Mouse (Mus musculus): Measurements from ENCODE around the gene Basp1. TPM values are rescaled to one million over a fixed set of nuclear protein-coding genes. Genes with fewer than 3 reads are reported as not detected.
"Not testable (repeated sequence)": the region's sequence is repeated elsewhere in the genome, so short reads cannot be mapped to it uniquely, and the experiment has no call there.

Basp1 gene
- polyA plus RNA-seq (2015; fragmentation: Nextera tagmentation; extraction: Ambion mirVana), result 26.6 and 32.7 TPM in 2 replicates

GRCm38 (mm10) chr15:25413378-25413901 lies at the start of gene Basp1:
Gene Basp1 (minus strand): TSS chr15:25413764.
- 0% methylated on average over 25 of the region's 60 CpGs for WGBS
- Histone ChIP-seq H3K4me2 (replicated peaks) (peak within 1 kb of the TSS; percentile 87), H3K27me3 (replicated peaks) (no peaks in the 10 kb centered on the region), H3K9ac (peak within 1 kb of the TSS; percentile 80), H3K4me3 (replicated peaks) (peak within 1 kb of the TSS; percentile 86), H3K27ac (peak within 1 kb of the TSS; percentile 83), H3K9me3 (no peaks in the 10 kb centered on the region), H3K4me1 (replicated peaks) (peaks cover 3% of the 10 kb centered on the region; the same call in 1 of the 2 replicates), H3K36me3 (no peaks in the 10 kb centered on the region)
- peak; percentile 66 for ATAC-seq

GRCm38 (mm10) chr15:25463076-25463475 lies 49.5 kb upstream of the Basp1 start:
- not testable (repeated sequence) for H3K9me3 ChIP-seq; H3K4me1 ChIP-seq (replicated peaks); H3K9ac ChIP-seq; H3K27ac ChIP-seq; H3K36me3 ChIP-seq; H3K27me3 ChIP-seq (replicated peaks); H3K4me3 ChIP-seq (replicated peaks); H3K4me2 ChIP-seq (replicated peaks); ATAC-seq

GRCm38 (mm10) chr15:25462056-25462762 lies 48.6 kb upstream of the Basp1 start:
- no peak for ATAC-seq
- Histone ChIP-seq H3K36me3 (no peaks in the 10 kb centered on the region), H3K4me1 (replicated peaks) (no peaks in the 10 kb centered on the region), H3K9ac (no peak overlapping the region), H3K9me3 (no peaks in the 10 kb centered on the region), H3K4me2 (replicated peaks) (no peak overlapping the region), H3K27me3 (replicated peaks) (no peaks in the 10 kb centered on the region), H3K27ac (no peak overlapping the region), H3K4me3 (replicated peaks) (no peak overlapping the region)
- 67% methylated on average over 6 of the region's 6 CpGs for WGBS

- no peaks in the 10 kb centered on the region for H3K9me3 ChIP-seq
- no peak overlapping the region for H3K9ac ChIP-seq
- 18% methylated on average over 7 of the region's 7 CpGs for WGBS
- ATAC-seq, result peak; percentile 55; the same call in 1 of the 2 replicates
- H3K4me3 ChIP-seq (replicated peaks), result no peak overlapping the region
- 0 out of 2 replicates have a peak overlapping the region, but pooled peaks have one; percentile 32 for H3K27ac ChIP-seq
- H3K4me2 ChIP-seq (replicated peaks), result no peak overlapping the region
- no peaks in the 10 kb centered on the region for H3K27me3 ChIP-seq (replicated peaks)
- H3K4me1 ChIP-seq (replicated peaks), result no peaks in the 10 kb centered on the region
- no peaks in the 10 kb centered on the region for H3K36me3 ChIP-seq
Measured at GRCm38 (mm10) chr15:25459901-25460300, 46.3 kb upstream of the Basp1 start.

- ATAC-seq, result no peak
- no peaks in the 10 kb centered on the region for H3K9me3 ChIP-seq
- H3K4me3 ChIP-seq (replicated peaks), result no peak overlapping the region
- H3K4me2 ChIP-seq (replicated peaks), result no peak overlapping the region
- no peak overlapping the region for H3K9ac ChIP-seq
- 81% methylated on average over 2 of the region's 2 CpGs for WGBS
- H3K4me1 ChIP-seq (replicated peaks), result no peaks in the 10 kb centered on the region
- H3K36me3 ChIP-seq, result no peaks in the 10 kb centered on the region
- H3K27ac ChIP-seq, result no peak overlapping the region
- H3K27me3 ChIP-seq (replicated peaks), result no peaks in the 10 kb centered on the region
Measured at GRCm38 (mm10) chr15:25457421-25457820, 43.9 kb upstream of the Basp1 start.

- Histone ChIP-seq H3K27me3 (replicated peaks) (no peaks in the 10 kb centered on the region), H3K4me1 (replicated peaks) (no peaks in the 10 kb centered on the region), H3K4me2 (replicated peaks) (no peak overlapping the region), H3K4me3 (replicated peaks) (no peak overlapping the region), H3K27ac (no peak overlapping the region), H3K9ac (no peak overlapping the region), H3K36me3 (no peaks in the 10 kb centered on the region), H3K9me3 (no peaks in the 10 kb centered on the region)
- no peak for ATAC-seq
- 82% methylated on average over 3 of the region's 3 CpGs for WGBS
Measured at GRCm38 (mm10) chr15:25453538-25453937, 40.0 kb upstream of the Basp1 start.

GRCm38 (mm10) chr15:25449348-25449747 lies 35.8 kb upstream of the Basp1 start:
- 23% methylated on average over 1 of the region's 1 CpGs for WGBS
- Histone ChIP-seq H3K9me3 (no peaks in the 10 kb centered on the region), H3K27me3 (replicated peaks) (no peaks in the 10 kb centered on the region), H3K4me1 (replicated peaks) (peaks cover 9% of the 10 kb centered on the region; the same call in 1 of the 2 replicates), H3K4me3 (replicated peaks) (no peak overlapping the region), H3K36me3 (no peaks in the 10 kb centered on the region), H3K27ac (no peak overlapping the region), H3K9ac (no peak overlapping the region), H3K4me2 (replicated peaks) (no peak overlapping the region)
- no peak for ATAC-seq

GRCm38 (mm10) chr15:25448703-25449340 lies 35.3 kb upstream of the Basp1 start:
- WGBS, result 65% methylated on average over 4 of the region's 4 CpGs
- no peaks in the 10 kb centered on the region for H3K9me3 ChIP-seq
- no peak for ATAC-seq

GRCm38 (mm10) chr15:25447136-25447535 lies 33.6 kb upstream of the Basp1 start:
- no peak overlapping the region for H3K4me3 ChIP-seq (replicated peaks)
- H3K4me1 ChIP-seq (replicated peaks), result peaks cover 9% of the 10 kb centered on the region; the same call in 1 of the 2 replicates
- no peak overlapping the region for H3K27ac ChIP-seq
- no peak for ATAC-seq
- 72% methylated on average over 6 of the region's 6 CpGs for WGBS
- no peak overlapping the region for H3K9ac ChIP-seq
- no peaks in the 10 kb centered on the region for H3K36me3 ChIP-seq
- no peaks in the 10 kb centered on the region for H3K27me3 ChIP-seq (replicated peaks)
- H3K9me3 ChIP-seq, result no peaks in the 10 kb centered on the region
- no peak overlapping the region for H3K4me2 ChIP-seq (replicated peaks)

More at GRCm38 (mm10) chr15:25448703-25449340, 35.3 kb upstream of the Basp1 start:
- no peak overlapping the region for H3K27ac ChIP-seq
- H3K27me3 ChIP-seq (replicated peaks), result no peaks in the 10 kb centered on the region
- H3K4me3 ChIP-seq (replicated peaks), result no peak overlapping the region
- H3K36me3 ChIP-seq, result no peaks in the 10 kb centered on the region
- H3K4me1 ChIP-seq (replicated peaks), result peaks cover 9% of the 10 kb centered on the region; the same call in 1 of the 2 replicates
- no peak overlapping the region for H3K4me2 ChIP-seq (replicated peaks)
- H3K9ac ChIP-seq, result no peak overlapping the region

GRCm38 (mm10) chr15:25446155-25446487 lies 32.6 kb upstream of the Basp1 start:
- Histone ChIP-seq H3K27me3 (replicated peaks) (0 out of 2 replicates have a peak, but pooled peaks cover 3% of the 10 kb centered on the region), H3K4me3 (replicated peaks) (peak overlapping the region; percentile 9; the same call in 1 of the 2 replicates), H3K9me3 (no peaks in the 10 kb centered on the region), H3K27ac (no peak overlapping the region), H3K4me1 (replicated peaks) (peaks cover 9% of the 10 kb centered on the region; the same call in 1 of the 2 replicates), H3K9ac (no peak overlapping the region), H3K36me3 (no peaks in the 10 kb centered on the region), H3K4me2 (replicated peaks) (peak overlapping the region; percentile 48)
- ATAC-seq, result peak; percentile 52; the same call in 1 of the 2 replicates
- WGBS, result 24% methylated on average over 8 of the region's 8 CpGs

GRCm38 (mm10) chr15:25445361-25446154 lies 32.0 kb upstream of the Basp1 start:
- 10% methylated on average over 17 of the region's 17 CpGs for WGBS
- no peak overlapping the region for H3K27ac ChIP-seq
- peaks cover 9% of the 10 kb centered on the region; the same call in 1 of the 2 replicates for H3K4me1 ChIP-seq (replicated peaks)
- H3K4me3 ChIP-seq (replicated peaks), result peak overlapping the region; percentile 9; the same call in 1 of the 2 replicates
- H3K9ac ChIP-seq, result no peak overlapping the region
- no peaks in the 10 kb centered on the region for H3K36me3 ChIP-seq
- peak overlapping the region; percentile 48 for H3K4me2 ChIP-seq (replicated peaks)
- peak; percentile 60 for ATAC-seq
- 0 out of 2 replicates have a peak, but pooled peaks cover 3% of the 10 kb centered on the region for H3K27me3 ChIP-seq (replicated peaks)
- no peaks in the 10 kb centered on the region for H3K9me3 ChIP-seq

- Histone ChIP-seq H3K27me3 (replicated peaks) (0 out of 2 replicates have a peak, but pooled peaks cover 3% of the 10 kb centered on the region), H3K36me3 (no peaks in the 10 kb centered on the region)
- WGBS, result 71% methylated on average over 10 of the region's 10 CpGs
Measured at GRCm38 (mm10) chr15:25444208-25444607, 30.6 kb upstream of the Basp1 start.

More at GRCm38 (mm10) chr15:25444208-25444607, 30.6 kb upstream of the Basp1 start:
- Histone ChIP-seq H3K9me3 (no peaks in the 10 kb centered on the region), H3K9ac (no peak overlapping the region), H3K4me2 (replicated peaks) (no peak overlapping the region), H3K27ac (no peak overlapping the region), H3K4me1 (replicated peaks) (peaks cover 9% of the 10 kb centered on the region; the same call in 1 of the 2 replicates), H3K4me3 (replicated peaks) (no peak overlapping the region)
- ATAC-seq, result no peak
